Comparison of ENCODE assay signal across 32 mouse cellular contexts in genomic region chr1:191000686-191001085, GRCm38 (mm10). TPM values are rescaled to one million over a fixed set of nuclear protein-coding genes. Genes with fewer than 3 reads are reported as not detected.
DNase-seq lines count a peak whose midpoint lies in the region; ATAC-seq lines count a peak whose summit lies in the region.
"Had no signal": no experiment of that assay in that cellular context is flagged by ENCODE, and none has a peak within 500 bp of the region (broad histone marks: within the 10 kb centered on the region; RNA-seq: fewer than 3 reads in every experiment).

No protein-coding gene starts in this region.

- H3K4me1 ChIP-seq in heart, embryonic 11.5 days (ENCODE audit: control insufficient read depth, insufficient read depth, low read length): no peaks in the 10 kb centered on the region
- H3K4me1 ChIP-seq: embryonic facial prominence, embryonic 13.5 days; limb, embryonic 13.5 days; liver, embryonic 12.5 days; neural tube, embryonic 12.5 days had no signal

- ATAC-seq in cerebellum, adult (ENCODE audit: insufficient number of reproducible peaks, low FRiP score, low TSS enrichment): no peak
- ATAC-seq in heart, embryonic 11.5 days (replicated peaks; ENCODE audit: insufficient number of reproducible peaks, low FRiP score, low TSS enrichment): no peak
- ATAC-seq: CD4-positive, CD25-positive, alpha-beta regulatory T cell, adult 4 months; forebrain, embryonic 13.5 days; intestine, embryonic 16.5 days; liver, embryonic 12.5 days had no signal

- H3K27me3 ChIP-seq in heart, embryonic 11.5 days (ENCODE audit: control insufficient read depth, insufficient read depth, low read length): no peaks in the 10 kb centered on the region
- H3K27me3 ChIP-seq: embryonic facial prominence, embryonic 13.5 days; forebrain, embryonic 13.5 days; heart, embryonic 13.5 days; hindbrain, embryonic 15.5 days; limb, embryonic 13.5 days; neural tube, embryonic 12.5 days had no signal

- H3K4me3 ChIP-seq in heart, embryonic 11.5 days (ENCODE audit: low read depth, low read length): no peak overlapping the region
- H3K4me3 ChIP-seq: embryonic facial prominence, embryonic 13.5 days; erythroblast, embryonic 14.5 days; forebrain, embryonic 13.5 days; heart, embryonic 13.5 days; hindbrain, embryonic 15.5 days; limb, embryonic 13.5 days; liver, embryonic 12.5 days; neural tube, embryonic 12.5 days had no signal

- H3K9me3 ChIP-seq in heart, embryonic 11.5 days (replicated peaks; ENCODE audit: control insufficient read depth, low read length): no peaks in the 10 kb centered on the region; the same call in 1 of the 2 replicates
- H3K9me3 ChIP-seq: embryonic facial prominence, embryonic 13.5 days; hindbrain, embryonic 15.5 days had no signal

- no peak overlapping the region for H3K27ac ChIP-seq in heart, embryonic 11.5 days (ENCODE audit: low read depth, low read length)
- H3K27ac ChIP-seq: embryonic facial prominence, embryonic 13.5 days; forebrain, embryonic 13.5 days; heart, embryonic 13.5 days; hindbrain, embryonic 15.5 days; limb, embryonic 13.5 days; liver, embryonic 12.5 days; neural tube, embryonic 12.5 days had no signal

- peaks cover 6% of the 10 kb centered on the region for H3K36me3 ChIP-seq in heart, embryonic 11.5 days (ENCODE audit: control insufficient read depth, insufficient read depth, low read length)

- DNase-seq in cerebellum, adult 18-20 months: peak; percentile 27 to 44
- DNase-seq in heart, postnatal 4 days: peak; percentile 34
- peak; percentile 42 for DNase-seq in MN1 (ENCODE audit: low spot score)
- peak; percentile 75 to 78 for DNase-seq in cerebellum, postnatal 14 days
- DNase-seq in gastrocnemius, adult 8-10 months (ENCODE audit: low spot score in 2 of 2): no peak
- DNase-seq: gastrocnemius, postnatal 10 days; heart, postnatal 36 days; kidney, adult 9 months; kidney, postnatal 14 days; layer of hippocampus, postnatal 36 days; lung, adult 18-20 months; lung, postnatal 10 days; right cerebral cortex, postnatal 4 days; thymus, postnatal 14 days had no signal

- no peak overlapping the region for H3K9ac ChIP-seq in heart, embryonic 11.5 days (ENCODE audit: low read depth, low read length)
- H3K9ac ChIP-seq: embryonic facial prominence, embryonic 13.5 days; forebrain, embryonic 13.5 days; heart, embryonic 13.5 days; hindbrain, embryonic 15.5 days; limb, embryonic 13.5 days; liver, embryonic 12.5 days; neural tube, embryonic 12.5 days had no signal

- no peak overlapping the region for H3K4me2 ChIP-seq in heart, embryonic 11.5 days
- H3K4me2 ChIP-seq: embryonic facial prominence, embryonic 13.5 days; forebrain, embryonic 13.5 days; heart, embryonic 13.5 days; hindbrain, embryonic 15.5 days; limb, embryonic 13.5 days; liver, embryonic 12.5 days; midbrain, embryonic 11.5 days; neural tube, embryonic 12.5 days had no signal

- WGBS in heart, embryonic 11.5 days (ENCODE audit: insufficient replicate concordance): 76% methylated on average over 3 of the region's 3 CpGs

RNA-seq across cellular contexts. Expression of gene Vash2, which starts 21.6 kb away (rescaled TPM):
- total RNA-seq in heart, postnatal 4 days (2021): 10 to 100 TPM; 31.5 to 31.9 TPM
- polyA plus RNA-seq in heart, embryonic 11.5 days (2014; fragmentation: Nextera tagmentation; extraction: Ambion mirVana): 66.2 and 75.8 TPM in 2 replicates
- under 1 TPM; 0.35 to 0.94 (median 0.68) TPM for total RNA-seq in gastrocnemius, adult 8-10 months (2022)

RNA-seq across cellular contexts. Expression of gene Flvcr1, which starts 25.3 kb away (rescaled TPM):
- total RNA-seq in heart, postnatal 4 days (2021): 10 to 100 TPM; 12.6 to 13.0 TPM
- 5.4 and 5.6 TPM in 2 replicates for polyA plus RNA-seq in heart, embryonic 11.5 days (2014; fragmentation: Nextera tagmentation; extraction: Ambion mirVana)
- 10 to 100 TPM in 2 of 4 experiments, 1 to 10 TPM in 2; 8.3 to 17.1 (median 10.4) TPM for total RNA-seq in gastrocnemius, adult 8-10 months (2022)

RNA-seq across cellular contexts. Expression of gene Spata45, which starts 35.8 kb away (rescaled TPM):
- not detected for total RNA-seq in heart, postnatal 4 days (2021)
- 0.86 TPM in 1 of 2 replicates, not detected in the other for polyA plus RNA-seq in heart, embryonic 11.5 days (2014; fragmentation: Nextera tagmentation; extraction: Ambion mirVana)
- total RNA-seq in gastrocnemius, adult 8-10 months (2022): not detected
- total RNA-seq: gastrocnemius, postnatal 10 days; granulocyte monocyte progenitor cell, adult 5-6 weeks; heart, postnatal 36 days; layer of hippocampus, adult 18-20 months; layer of hippocampus, postnatal 36 days; left cerebral cortex, postnatal 10 days; megakaryocyte progenitor cell, adult 5-6 weeks had no signal
- polyA plus RNA-seq: CD4-positive, CD25-positive, alpha-beta regulatory T cell, adult 4 months; embryonic facial prominence, embryonic 13.5 days; erythroblast, embryonic 14.5 days; forebrain, embryonic 13.5 days; heart, embryonic 13.5 days; hindbrain, embryonic 15.5 days; intestine, embryonic 16.5 days; limb, embryonic 13.5 days; liver, embryonic 12.5 days; midbrain, embryonic 11.5 days; stomach, embryonic 14.5 days had no signal

Comparison
In these comparisons a context has a peak if more than half of its experiments do, and no peak if none do; other contexts are left out.
1. DNase-seq: peak in cerebellum, adult 18-20 months (2 of 2), heart, postnatal 4 days (single experiment), MN1 (single experiment) and cerebellum, postnatal 14 days (2 of 2); none in gastrocnemius, adult 8-10 months (0 of 2).
2. RNA of gene Vash2, which starts 21.6 kb away (total RNA-seq): 31.5 to 31.9 TPM in heart, postnatal 4 days; 0.35 to 0.94 TPM in gastrocnemius, adult 8-10 months; every median in the first group is over 10 times any median in the second.